Mouse (Mus musculus): ENCODE results near the gene Crat.
A peak's percentile ranks its signal among the peaks of the same experiment; 100 is the strongest.
"Not testable (repeated sequence)": the region's sequence is repeated elsewhere in the genome, so short reads cannot be mapped to it uniquely, and the experiment has no call there.

Crat gene

DNA sequence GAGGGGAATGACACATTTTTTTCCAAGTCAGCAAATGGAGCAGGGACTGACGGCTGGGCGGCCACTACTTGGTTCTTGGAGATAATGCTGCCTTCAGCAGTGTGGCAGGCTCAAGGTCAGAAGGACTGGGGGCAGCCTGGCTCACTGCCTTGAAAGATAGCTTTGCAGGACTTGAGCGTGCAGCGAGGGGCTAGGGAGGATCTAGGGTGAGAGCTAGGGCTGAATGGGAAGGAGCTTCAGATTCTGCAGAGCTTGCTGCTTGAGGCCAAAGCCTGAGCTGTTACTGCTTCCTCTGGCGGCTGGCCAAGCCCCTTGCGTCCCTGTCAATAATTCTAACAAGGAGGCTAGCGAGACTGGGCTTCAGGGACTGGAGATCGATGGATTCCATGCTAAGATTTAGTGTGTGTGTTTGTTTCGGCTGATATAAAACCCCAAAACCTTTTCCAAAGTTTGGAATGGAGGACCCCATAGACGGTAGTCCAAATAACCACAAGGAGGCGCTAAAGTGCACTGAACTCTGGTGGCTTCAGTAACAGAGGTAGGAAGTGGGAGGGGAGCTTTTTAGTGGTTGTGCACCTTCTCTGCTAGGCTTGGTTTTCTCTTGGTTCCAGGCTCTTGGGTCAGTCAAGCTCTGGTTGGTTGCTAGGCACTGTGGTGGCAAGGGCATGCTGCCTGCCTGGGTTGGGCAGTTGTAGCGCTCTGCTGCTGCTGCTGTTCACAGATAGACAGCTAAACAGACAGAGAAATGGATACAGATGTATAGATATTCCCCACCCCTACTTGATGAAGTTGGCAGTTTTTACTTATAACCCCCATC is 25.3 kb upstream of the Crat start:
- peak; percentile 47 for DNase-seq (ENCODE audit: low read depth, low spot score)

DNA sequence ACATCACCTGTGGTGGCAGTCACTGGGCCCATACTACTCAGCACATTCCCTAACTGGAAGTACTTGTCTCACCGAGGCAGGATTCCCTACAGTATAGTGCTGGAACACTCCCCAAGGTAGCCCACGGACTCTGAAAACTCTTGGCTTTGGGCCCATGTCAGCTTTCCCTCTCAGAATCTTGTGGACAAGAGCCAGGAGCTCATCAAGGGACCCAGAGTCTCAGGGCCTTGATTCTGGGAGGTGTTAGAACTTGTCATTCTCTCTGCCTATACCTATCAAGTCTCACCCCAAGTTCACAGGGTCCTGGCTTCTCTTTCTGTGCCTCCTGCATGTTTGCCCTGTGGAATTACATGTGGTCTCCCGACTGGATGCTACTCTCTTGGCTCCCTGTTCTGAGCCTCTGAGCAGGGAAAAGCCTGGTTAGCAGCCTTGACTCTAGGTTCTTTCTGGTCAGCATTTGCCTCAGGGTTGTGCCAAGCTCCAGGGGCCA is 24.6 kb upstream of the Crat start:
- no peak for DNase-seq (ENCODE audit: low read depth, low spot score)

DNA sequence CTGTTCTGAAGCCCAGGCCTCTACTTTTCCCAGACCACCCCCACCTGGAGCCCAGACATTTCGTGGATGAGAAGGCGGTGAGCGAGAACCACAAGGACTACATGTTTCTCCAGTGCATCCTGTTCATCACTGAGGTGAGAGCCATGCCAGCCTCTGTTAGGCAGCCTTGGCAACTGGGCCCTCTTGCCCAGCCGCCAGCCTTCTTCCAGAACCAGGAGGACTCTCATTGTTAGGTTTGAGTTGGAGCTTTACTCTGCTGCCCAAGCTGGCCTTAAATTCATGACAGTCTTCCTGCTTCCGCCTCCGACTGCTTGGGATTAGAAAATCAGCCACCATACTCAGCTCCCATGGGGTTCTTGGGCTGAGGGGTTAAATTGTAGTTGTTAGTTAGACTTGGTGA is 24.0 kb upstream of the Crat start:
- DNase-seq (ENCODE audit: low read depth, low spot score), result no peak

DNA sequence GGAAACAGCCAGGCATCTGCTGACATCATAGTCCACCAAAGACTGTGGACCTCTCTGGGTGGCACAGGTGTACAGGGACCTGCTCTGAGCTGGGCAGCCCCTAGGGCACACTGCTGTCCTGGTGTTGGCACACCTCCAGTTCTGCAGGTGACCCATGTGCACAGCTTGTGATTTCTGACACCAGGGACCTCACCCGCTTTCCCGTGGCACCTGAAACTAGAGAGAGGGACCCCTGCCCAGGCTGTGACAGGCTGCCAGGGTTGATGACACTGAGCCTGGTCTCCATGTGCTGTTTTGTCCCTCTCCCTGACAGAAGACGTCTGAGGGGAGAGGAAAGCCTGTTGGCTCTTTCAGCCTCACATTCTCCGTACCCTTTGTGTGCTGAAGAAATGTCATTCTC is 22.2 kb upstream of the Crat start:
- DNase-seq (ENCODE audit: low read depth, low spot score), result no peak

DNA sequence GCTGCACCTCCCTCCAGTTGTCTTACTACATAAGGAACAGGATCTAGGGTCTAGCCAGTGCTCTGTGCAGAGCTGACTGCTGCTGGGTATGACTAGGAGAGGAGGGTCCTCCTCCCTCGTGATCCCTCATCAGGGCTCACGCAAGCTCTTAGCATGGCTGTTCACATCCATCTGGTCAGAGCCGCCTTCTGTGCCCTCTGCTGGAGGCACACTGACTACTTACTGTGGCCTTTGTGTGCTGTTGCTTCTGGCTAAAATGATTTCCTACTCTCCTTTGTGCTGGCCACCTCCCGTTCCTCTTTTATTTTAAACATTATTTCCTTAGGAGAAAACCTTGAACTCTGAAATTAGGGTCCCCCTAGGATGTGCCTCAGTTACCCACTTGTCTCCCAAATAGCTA is 21.2 kb upstream of the Crat start:
- no peak for DNase-seq (ENCODE audit: low read depth, low spot score)

DNA sequence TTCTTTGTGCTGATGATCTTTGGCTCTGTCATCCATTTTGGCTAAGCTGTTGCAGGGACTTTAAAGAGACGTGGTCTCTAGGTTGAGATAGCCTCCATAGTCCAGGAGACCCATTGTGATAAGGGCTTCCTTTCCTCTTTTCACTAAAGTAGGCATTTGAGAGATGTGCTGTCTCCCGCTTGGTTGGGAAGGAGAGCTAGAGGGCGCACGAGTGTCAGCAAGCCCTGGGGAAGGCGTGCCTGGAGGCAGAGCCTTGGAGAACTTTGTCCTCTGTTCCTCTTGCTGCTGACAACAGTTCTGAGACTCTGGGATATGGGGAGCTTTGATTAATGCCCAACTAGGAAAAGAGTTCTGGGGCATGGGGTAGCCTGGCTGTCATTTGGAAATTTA is 20.5 kb upstream of the Crat start:
- DNase-seq (ENCODE audit: low read depth, low spot score), result no peak

DNA sequence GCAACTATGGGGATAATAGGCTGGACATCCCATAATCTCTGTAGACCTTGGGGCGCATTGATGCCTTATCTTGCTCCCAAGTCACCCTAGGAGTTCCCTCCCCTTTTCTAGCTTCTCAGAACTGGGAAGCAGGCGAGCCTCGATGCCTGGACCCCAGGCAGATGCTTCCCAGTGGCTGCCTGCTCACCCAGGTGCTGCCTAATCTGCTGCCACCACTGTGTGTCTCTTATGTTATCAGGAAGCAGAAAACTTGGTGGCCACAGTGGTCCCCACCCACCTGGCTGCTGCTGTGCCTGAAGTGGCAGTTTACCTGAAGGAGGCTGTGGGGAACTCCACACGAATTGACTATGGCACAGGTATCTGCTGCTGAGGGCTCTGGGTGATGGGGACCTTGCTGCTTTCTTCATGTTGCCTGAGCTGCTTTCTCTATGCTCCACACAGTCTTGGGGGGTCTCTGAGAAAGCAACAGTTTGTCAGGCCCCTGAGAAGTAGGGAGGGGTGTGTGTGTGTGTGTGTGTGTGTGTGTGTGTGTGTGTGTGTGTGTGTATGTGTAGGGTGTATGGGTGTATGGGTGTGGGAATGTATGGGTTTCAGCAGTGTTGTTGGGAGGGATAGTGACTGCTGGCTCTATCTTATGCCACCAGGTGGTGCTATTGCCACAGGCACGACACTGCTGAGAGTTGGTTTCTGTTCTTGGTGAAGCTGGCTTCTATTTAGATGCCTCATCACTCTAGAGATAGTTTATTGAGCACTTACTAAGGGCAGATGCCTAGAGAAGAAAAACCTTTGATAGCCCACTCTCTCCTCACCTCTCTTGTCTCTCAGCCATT is 19.9 kb upstream of the Crat start:
- no peak for DNase-seq (ENCODE audit: low read depth, low spot score)

DNA sequence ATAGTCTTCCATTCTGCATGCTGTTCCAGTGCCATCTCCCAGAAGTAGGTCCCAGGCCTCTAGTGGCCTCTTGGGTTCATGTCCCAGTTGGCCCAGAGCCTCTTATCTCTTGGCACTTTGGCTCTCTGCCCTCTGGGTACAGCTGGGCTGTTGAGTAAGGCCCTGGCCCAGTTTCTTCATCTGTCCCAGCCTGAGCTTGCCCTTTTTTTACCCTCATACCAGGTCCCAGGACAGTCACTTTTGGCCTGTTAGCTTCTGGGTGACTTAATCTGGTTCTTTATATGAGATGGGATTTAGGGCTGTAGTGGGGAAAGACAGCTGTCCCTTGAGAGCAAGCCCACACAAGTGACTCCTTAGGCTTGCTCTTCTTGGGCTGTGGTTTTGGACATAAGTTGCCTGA is 13.5 kb upstream of the Crat start:
- DNase-seq (ENCODE audit: low read depth, low spot score), result no peak

DNA sequence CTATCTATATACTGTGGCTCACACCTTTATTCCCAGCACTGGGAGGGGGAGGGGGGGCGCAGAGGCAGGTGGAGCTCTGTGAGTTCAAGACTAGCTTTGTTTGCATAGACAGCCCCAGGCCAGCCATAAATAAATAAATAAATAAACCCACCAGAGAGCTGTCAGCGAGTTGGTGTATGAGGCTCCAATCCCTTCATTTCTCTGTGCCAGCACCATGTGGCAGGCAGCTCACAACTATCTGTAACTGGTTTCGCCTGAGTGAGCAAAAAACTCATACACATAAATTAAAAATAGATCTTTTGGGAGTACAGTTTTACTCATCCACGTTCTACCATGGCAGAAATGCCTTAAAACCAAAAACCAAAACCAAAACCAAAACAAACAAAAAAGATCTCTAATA is 5.8 kb upstream of the Crat start:
- no peak for DNase-seq (ENCODE audit: low read depth, low spot score)

DNA sequence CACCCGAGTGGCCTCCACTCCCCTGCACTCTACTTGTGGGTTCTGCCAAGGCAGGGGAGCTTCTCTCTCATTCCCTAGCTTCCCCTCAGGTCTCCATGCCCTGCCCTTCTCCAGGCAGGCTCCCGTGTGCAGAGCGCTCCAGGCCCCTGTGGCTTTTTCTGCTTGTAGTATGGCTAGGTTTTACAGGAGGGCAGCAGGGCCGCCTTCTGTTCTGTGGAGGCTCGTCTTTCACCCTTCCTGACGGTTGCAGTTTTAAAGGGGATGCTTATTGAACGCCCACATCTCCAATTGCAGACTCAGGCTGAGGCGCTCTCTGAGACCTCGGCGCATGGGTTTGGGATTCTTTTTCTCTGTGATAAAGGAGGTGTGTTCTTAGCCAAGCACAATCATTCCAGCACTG is 3.5 kb upstream of the Crat start:
- no peak for DNase-seq (ENCODE audit: low read depth, low spot score)

DNA sequence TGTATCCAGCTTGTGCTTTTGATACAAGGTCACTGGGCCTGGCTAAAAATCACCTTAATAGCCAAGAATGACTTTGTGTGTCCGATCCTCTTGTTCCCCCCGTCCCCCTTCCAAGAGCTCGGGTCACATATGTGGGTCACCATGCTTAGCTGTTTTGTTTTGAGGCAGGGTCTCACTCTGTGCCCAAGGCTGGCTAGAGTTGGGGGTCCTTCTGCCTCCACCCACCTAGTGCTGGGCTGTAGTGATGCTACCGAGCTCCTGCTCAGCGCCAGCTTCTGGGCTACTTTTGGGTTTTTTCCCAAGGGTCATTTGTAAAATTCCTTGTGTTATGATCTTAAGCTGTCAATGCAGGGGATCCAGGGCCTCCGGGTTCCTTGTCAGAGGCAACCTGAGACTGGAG is 2.6 kb upstream of the Crat start:
- no peak for DNase-seq (ENCODE audit: low read depth, low spot score)

DNA sequence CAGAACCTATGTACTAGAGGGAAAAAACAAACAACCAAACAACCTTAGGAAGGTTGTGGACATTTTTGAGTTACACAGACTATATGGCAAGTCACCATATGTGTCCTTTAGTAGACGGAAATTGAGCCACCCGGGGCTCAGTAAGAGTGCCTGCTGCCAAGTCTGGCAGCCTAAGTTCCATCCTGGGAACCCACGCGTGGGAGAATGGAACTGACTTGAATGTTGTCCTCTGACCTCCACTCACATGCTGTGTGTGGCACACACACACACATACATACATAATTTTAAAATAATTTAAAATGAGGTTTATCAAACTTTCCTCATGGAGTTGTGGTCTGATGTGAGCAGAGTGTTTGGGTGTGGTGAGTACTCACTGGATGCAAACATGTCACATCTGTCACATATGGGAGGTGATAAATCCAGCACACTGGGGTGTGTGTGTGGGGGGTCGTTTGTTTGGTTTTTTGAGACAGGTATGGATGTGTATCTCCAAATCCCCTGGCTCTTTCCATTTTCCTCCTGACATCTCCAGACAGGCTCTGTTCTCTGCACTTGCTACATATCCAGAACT is 2.1 kb upstream of the Crat start:
- DNase-seq (ENCODE audit: low read depth, low spot score), result no peak

DNA sequence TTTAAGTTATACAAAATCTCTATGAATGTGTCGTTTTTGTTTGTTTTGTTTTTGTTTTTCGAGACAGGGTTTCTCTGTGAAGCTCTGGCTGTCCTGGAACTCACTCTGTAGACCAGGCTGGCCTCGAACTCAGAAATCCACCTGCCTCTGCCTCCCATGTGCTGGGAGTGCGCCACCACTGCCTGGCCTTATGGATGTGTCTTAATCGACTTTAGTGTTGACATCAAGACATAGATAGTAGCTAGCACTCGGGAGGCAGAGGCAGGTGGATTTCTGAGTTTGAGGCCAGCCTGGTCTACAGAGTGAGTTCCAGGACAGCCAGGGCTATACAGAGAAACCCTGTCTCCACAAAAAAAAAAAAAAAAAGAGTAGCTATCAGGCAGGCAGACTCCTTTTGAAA is 1.5 kb upstream of the Crat start:
- DNase-seq (ENCODE audit: low read depth, low spot score), result not testable (repeated sequence)

DNA sequence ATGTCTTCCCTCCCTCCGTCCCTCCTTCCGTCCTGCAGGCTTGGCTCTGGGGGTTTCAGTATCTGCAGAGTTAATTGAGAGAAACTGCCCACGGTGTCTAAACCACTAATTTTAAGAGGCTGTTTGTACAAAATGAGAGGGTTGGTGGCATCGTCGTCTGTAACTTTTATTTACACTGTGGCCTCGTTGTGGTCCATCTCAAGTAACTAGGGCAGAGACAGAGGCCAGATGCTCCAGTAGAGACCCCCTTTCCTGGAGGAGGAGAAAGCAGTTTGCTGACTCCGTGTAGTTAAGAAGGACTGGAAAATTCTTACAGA is 994 bp upstream of the Crat start:
- DNase-seq (ENCODE audit: low read depth, low spot score), result no peak

DNA sequence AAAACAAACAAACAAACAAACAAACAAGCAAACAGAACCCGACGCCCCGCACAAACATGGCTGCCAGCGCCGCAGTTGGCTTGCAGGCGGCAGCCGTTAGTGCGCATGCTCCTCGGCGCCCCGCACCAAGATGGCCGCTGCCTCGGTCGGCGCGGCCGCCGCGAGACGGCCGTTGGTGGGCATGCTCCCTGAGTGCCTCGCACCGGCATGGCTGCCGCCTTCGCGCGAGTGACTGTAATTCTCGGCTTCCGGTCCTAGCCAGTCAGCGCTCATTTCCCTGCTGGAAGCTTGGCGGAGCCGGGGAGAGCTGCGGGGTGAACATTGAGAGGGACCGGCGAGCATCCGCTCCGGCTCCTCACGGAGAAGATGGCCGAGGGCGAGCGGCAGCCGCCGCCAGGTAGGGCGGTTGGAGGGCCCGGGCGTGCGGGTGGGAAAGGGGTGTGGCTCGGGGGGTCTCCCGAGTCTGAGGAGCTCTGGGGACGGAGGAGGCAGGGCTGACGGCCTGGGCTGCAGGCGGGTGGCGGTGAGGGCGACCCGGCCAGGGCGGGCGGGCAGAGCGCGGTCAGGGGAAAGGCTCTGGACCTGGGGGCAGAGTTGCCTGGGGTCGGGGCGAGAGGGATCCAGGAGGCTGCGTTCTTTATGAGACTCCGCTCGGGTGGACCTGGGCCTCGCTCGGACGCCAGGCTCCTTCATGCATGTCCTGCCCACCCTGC is 479 bp upstream of the Crat start, which contains the start of gene Ptpa:
Gene Ptpa (plus strand): TSS at position 104 of the 713 bp plus-strand sequence.
- peak; percentile 81 for DNase-seq (ENCODE audit: low read depth, low spot score)

DNA sequence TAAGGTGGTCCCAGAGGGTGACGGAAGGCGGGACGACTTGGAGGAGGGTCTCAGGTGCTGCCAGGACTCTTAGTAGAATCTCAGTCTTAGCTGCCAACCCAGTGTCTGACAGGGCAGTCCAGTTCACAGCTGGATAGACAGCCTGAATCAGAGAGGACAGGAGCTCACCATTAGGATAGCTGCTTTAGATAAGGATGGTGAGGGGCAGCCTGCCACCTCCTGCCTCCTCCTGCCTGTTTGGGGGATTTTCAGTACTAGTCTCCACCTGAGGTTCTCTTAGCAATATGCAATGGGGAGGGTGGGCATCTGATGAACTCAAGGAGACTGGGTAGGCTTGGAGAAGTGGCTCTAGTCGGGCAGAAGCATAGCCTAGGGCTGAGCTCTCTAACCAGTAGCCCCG is 932 bp downstream of the Crat start:
- DNase-seq (ENCODE audit: low read depth, low spot score), result no peak

DNA sequence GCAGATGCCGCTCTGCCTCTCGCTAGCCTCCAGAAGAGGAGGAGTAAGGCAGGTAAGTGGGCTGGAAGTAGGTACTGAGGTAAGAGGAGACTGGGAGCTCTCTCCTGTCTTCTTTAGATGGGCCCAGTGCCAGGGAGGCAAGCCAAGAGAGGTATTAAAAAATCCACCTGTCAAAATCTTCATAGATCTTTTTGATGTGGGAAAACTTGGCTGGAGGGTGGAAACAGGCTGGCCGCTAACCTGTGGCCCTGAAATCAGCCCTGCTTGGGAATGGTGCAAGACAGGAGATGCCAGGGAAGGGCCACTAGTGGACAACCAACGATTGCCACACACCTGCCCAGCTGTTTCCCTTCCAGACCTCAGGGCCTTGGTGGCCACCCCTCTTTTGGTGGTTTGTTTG is 1.5 kb downstream of the Crat start:
- no peak for DNase-seq (ENCODE audit: low read depth, low spot score)

DNA sequence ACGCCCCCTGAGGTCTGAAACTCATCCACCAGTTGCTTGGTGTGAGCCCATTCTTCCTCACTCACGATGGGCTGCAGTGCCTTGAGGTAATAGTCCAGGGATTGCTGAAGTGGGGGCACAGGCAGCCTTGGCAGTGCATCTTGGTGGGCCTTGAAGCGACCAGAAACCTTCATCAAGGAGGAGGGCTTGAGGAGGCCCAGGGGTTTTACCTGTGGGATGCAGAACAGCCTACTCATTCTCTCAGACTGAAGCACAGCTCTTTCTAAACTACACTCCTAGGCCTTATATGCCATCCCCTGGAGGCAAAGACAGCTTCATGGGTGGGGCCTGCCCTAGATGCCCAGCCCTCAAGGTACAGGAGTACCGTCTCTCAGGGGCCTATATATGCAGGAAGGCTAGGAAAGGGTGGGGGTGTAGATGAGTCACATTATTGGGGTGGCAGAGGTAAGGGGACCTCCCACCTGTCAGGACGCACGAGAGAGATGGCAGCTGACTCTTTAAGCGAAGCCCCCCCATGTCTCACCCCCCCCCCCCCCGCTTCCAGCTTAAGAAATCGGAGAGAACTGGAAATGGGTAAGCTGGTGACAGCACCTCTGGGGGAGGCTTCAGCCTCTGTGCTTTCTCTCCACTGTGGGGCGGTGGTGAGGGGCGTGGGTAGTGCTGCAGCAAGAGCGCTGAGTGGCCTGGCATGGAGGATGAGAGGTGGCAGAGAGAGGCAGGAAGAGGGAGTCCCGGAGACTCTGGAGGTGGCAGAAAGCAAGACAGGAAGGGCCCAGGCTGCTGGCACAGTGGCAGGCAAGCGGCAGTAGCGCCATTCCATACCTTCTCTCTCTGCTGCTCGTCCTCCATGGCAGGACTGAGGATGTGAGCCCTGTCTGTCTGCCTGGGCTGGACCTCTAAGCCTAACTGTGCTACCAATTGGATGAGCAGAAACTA is 2.3 kb downstream of the Crat start:
- DNase-seq (ENCODE audit: low read depth, low spot score), result no peak

DNA sequence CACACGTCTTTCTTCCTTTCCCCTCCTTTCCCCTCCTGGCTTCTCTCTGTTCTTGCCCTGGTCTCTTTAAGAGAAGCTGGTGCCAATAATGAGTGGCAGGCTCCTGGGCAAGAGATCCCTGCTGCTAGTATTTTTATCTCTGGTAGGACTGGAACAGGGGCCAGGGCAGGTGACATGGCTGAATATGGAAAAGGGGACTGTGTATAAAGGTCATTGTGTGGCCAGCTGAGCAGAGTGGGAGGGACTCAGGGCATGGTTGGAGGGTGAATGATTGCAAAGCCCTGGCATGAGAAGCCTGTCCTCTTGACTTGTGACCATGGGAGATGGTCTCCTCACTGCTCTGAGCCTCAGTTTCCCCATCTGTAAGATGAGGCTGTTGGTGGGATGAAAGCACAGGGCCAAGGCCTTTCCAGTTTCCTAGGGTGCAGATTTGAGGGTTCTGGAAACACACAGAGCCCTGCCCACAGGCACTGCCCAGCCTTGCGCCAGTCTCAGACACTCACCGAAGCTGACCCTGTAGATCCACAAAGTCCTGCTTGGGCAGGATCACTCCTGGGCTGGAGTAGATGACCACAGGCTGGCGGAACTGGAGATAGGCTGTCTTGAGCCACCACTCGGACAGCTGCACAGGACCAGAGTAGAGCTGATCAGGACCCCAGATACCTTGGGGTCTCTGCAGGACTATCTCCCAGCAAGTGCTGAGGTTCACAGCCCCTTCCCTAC is 6.0 kb downstream of the Crat start:
- no peak for DNase-seq (ENCODE audit: low read depth, low spot score)

DNA sequence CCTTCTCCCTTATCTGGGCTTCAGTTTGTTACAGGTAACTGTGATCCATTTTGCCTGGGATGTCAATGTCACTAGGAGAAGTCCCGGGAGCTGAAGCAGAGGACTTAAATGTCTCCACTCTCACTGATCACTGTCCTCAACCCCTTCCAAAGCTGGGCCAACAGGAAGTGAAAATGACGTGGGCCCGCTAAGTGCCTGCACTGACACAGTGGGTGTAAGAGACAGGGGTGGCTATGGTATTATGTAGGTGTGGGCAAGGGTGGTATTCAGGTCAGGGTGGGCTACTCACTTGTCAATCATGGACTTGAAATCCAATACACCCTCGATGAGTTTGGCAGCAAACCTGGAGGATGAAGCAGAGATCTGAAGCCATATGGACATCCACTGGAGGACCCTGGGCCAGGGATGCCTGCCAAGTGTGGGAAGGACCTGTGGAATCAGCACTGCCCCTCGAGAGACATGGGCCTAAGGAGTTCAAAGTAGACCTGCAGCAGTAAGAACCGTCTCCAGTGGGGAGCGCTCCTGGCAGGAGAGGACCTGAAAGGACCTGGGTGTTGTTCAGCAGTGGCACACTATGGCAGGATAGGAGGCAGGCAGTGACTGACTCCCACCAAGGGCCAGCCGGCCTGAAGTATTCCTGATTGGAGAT is 7.0 kb downstream of the Crat start:
- DNase-seq (ENCODE audit: low read depth, low spot score), result no peak
